Mouse (Mus musculus) cerebellum, adult 9-10 months (tissue): Measurements from ENCODE around the gene Olfr847.

Experiments used
- DNase-seq: peaks from one replicate; pipeline ENCODE4 v3.0.0; 2022

Gene Olfr847

DNA sequence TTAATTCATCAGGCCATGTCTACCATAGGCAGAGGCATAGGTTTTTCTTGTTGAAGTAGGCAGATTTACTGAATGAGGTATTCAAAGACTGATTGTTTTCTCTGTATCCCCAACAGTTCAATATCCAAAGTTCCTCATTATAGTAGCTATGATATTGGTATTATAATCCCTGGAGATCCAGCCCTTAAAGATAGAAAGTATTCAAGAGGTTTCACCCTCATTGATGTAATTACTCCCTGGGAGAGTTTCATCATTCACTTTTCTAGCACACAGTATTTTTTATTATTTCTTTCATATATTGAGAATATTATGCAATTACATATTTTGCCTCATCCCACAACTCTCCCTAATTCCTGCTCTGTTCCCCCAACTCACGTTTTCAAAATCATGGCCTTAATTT is at the start of gene Olfr847:
Gene Olfr847, minus strand, starts transcription at position 101 of the 400 bp plus-strand sequence.
- no peak for DNase-seq

GRCm38 (mm10) chr9:19363905-19364304 is 14.6 kb downstream of the Olfr847 start, which contains the start of gene Olfr846:
Gene Olfr846, minus strand, starts transcription at chr9:19364005.
- DNase-seq: no peak

GRCm38 (mm10) chr9:19336157-19336556 is 42.3 kb downstream of the Olfr847 start, which contains the start of gene Olfr845:
Gene Olfr845, plus strand, starts transcription at chr9:19336457.
- no peak for DNase-seq
